Mouse (Mus musculus): ENCODE results near the gene Pla2g3. TPM values are rescaled to one million over a fixed set of nuclear protein-coding genes. Genes with fewer than 3 reads are reported as not detected.

Pla2g3 gene
- polyA plus RNA-seq (2015; fragmentation: Nextera tagmentation; extraction: Ambion mirVana) = 0.44 and 0.50 TPM in 2 replicates

GRCm38 (mm10) chr11:3487952-3488570 lies at the start of gene Pla2g3:
TSS of gene Pla2g3 (plus strand) at chr11:3488284.
- H3K9ac ChIP-seq = no peak within 1 kb of the TSS
- ATAC-seq (ENCODE audit: borderline replicate concordance, extremely low read depth, low FRiP score, low TSS enrichment) = no peak
- no peaks in the 10 kb centered on the region for H3K9me3 ChIP-seq
- H3K36me3 ChIP-seq = no peaks in the 10 kb centered on the region
- H3K4me2 ChIP-seq = no peak within 1 kb of the TSS
- H3K4me3 ChIP-seq = no peak within 1 kb of the TSS
- WGBS = 20% methylated on average over 11 of the region's 11 CpGs
- H3K27ac ChIP-seq = no peak within 1 kb of the TSS
- H3K27me3 ChIP-seq = no peaks in the 10 kb centered on the region
- peaks cover 5% of the 10 kb centered on the region; the same call in 1 of the 2 replicates for H3K4me1 ChIP-seq

- H3K9ac ChIP-seq = no peak overlapping the region
- ATAC-seq (ENCODE audit: borderline replicate concordance, extremely low read depth, low FRiP score, low TSS enrichment) = no peak
- H3K27ac ChIP-seq = no peak overlapping the region; the same call in 1 of the 2 replicates
Observed at GRCm38 (mm10) chr11:3441696-3442443, 46.2 kb upstream of the Pla2g3 start.

DNA sequence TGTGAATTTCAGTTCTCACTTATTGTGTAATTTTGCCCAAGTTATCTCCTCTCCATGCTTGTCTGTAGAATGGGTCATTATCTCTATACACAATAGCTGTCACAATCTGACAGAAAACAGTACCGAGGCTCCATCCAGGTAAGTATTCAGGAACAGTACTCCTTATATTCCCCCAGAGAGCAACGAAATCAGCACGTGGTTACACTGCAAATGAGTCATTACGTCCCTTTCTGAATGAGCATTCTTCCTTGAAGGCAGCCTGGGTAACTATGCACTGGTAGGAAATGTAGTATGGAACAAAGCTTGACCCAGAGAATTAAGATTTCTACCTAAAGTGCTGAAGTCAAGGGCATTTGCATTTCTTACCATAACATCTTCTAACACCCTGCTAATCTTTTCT lies 45.4 kb upstream of the Pla2g3 start:
- no peaks in the 10 kb centered on the region for H3K36me3 ChIP-seq
- no peak overlapping the region for H3K9ac ChIP-seq
- WGBS = 74% methylated on average over 4 of the region's 4 CpGs
- H3K27me3 ChIP-seq = no peaks in the 10 kb centered on the region
- ATAC-seq (ENCODE audit: borderline replicate concordance, extremely low read depth, low FRiP score, low TSS enrichment) = no peak
- H3K4me3 ChIP-seq = no peak overlapping the region
- no peak overlapping the region for H3K27ac ChIP-seq
- no peak overlapping the region for H3K4me2 ChIP-seq
- H3K9me3 ChIP-seq = no peaks in the 10 kb centered on the region
- 0 out of 2 replicates have a peak, but pooled peaks cover 7% of the 10 kb centered on the region for H3K4me1 ChIP-seq

More at GRCm38 (mm10) chr11:3441696-3442443, 46.2 kb upstream of the Pla2g3 start:
- no peak overlapping the region for H3K4me2 ChIP-seq
- H3K4me1 ChIP-seq = 0 out of 2 replicates have a peak, but pooled peaks cover 7% of the 10 kb centered on the region
- H3K27me3 ChIP-seq = no peaks in the 10 kb centered on the region
- no peak overlapping the region for H3K4me3 ChIP-seq
- H3K36me3 ChIP-seq = no peaks in the 10 kb centered on the region
- H3K9me3 ChIP-seq = no peaks in the 10 kb centered on the region

DNA sequence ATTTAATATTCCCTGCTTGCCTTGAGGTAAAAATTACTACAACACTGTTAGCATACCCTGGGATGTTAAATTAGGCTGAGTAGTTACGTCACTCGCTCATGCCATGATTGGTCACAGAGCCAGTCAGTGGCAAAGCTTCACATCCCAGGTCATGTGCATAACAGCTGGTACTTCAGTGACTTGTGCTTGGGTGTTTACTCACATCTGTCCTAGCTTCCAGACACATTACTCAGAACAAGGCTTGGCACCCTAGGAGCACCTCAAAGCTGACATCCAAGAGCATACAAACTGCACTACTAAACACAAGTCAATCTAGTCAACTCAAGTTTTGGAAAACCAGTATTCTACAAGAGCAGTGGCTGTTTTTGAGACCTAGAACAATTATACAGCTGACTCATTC lies 45.0 kb upstream of the Pla2g3 start:
- ATAC-seq (ENCODE audit: borderline replicate concordance, extremely low read depth, low FRiP score, low TSS enrichment) = no peak
- 89% methylated on average over 2 of the region's 2 CpGs for WGBS

DNA sequence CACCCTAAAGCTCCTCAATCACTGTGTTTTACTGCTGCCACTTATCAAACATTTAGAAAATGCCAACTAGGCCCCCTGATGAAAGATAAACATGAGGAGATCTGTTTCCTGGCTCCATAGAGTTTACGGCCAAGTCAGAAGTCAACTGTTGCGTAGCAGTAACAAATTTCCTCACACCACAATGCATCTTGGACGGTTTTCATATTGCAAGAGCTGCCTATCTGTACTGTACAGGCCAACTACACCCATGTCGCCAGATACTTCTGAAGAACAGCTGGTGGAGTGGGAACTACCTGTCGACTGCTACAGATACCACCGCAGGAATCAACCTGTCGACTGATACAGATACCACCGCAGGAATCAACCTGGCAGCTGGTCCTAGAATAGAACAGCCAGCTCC lies 43.2 kb upstream of the Pla2g3 start:
- Histone ChIP-seq H3K27ac (no peak overlapping the region), H3K27me3 (no peaks in the 10 kb centered on the region), H3K9me3 (no peaks in the 10 kb centered on the region), H3K4me3 (no peak overlapping the region), H3K4me1 (0 out of 2 replicates have a peak, but pooled peaks cover 7% of the 10 kb centered on the region), H3K9ac (no peak overlapping the region), H3K4me2 (no peak overlapping the region), H3K36me3 (no peaks in the 10 kb centered on the region)
- WGBS = 82% methylated on average over 8 of the region's 8 CpGs
- no peak for ATAC-seq (ENCODE audit: borderline replicate concordance, extremely low read depth, low FRiP score, low TSS enrichment)

More for the DNA sequence above, 45.0 kb upstream of the Pla2g3 start:
- Histone ChIP-seq H3K27ac (no peak overlapping the region), H3K9ac (no peak overlapping the region), H3K4me2 (no peak overlapping the region), H3K27me3 (no peaks in the 10 kb centered on the region), H3K4me3 (no peak overlapping the region), H3K9me3 (no peaks in the 10 kb centered on the region), H3K4me1 (0 out of 2 replicates have a peak, but pooled peaks cover 7% of the 10 kb centered on the region), H3K36me3 (no peaks in the 10 kb centered on the region)

DNA sequence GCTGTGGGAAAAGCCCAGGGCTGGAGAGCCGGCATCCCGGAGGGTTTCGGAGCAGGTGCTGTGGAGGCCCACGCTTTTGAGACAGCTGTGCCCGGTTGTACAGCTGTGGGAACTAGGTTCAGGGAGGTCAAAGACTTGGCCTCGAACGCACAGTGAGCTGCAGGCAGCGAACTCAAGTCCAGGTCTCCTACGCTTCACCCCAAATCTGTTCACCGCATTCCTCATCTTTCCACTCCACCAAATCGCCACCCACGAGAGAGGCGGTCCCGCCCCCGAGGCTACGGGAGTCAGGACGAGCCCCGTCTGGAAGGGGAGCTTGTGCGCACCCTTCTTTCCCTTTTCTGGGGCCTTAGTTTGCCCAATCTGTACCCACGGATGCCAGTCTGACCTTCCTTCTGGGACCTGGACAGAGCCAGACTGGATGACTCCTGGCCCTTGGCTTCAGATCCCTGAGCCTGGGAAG lies 36.4 kb upstream of the Pla2g3 start:
- no peaks in the 10 kb centered on the region for H3K27me3 ChIP-seq
- peak overlapping the region; percentile 89 for H3K4me2 ChIP-seq
- no peak; the same call in 1 of the 2 replicates for ATAC-seq (ENCODE audit: borderline replicate concordance, extremely low read depth, low FRiP score, low TSS enrichment)
- no peaks in the 10 kb centered on the region for H3K9me3 ChIP-seq
- peak overlapping the region; percentile 95 for H3K27ac ChIP-seq
- WGBS = under 1% methylated on average over 20 of the region's 20 CpGs
- peaks cover 22% of the 10 kb centered on the region for H3K4me1 ChIP-seq
- H3K9ac ChIP-seq = peak overlapping the region; percentile 93
- 0 out of 2 replicates have a peak, but pooled peaks cover 3% of the 10 kb centered on the region for H3K36me3 ChIP-seq
- peak overlapping the region; percentile 92 for H3K4me3 ChIP-seq

DNA sequence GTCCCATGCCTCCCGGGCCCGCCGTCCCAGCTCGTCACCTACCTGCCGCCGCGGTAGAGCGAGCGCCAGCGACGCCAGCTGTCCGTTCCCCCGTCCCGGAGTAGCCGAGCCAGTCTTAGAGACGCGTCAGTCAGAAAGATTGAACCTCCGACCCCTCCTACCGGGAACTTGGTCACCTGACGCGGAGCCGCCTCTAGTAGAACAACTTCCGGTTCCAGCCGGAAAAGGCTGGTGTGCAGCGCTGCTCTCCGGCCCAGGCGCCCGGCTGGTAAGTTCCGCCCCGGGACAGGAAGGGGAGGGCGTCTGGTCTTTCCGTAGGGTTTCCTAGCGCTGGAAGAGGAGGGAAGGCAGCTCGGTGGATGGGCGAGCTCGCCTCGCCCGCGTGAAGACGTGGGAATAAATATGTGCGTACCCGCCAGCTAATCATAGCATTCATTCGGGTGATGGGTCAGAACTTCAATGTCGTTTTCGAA lies 35.9 kb upstream of the Pla2g3 start, which contains the start of gene Rnf185:
Gene Rnf185, minus strand, starts transcription at position 197 of the 473 bp plus-strand sequence.
- H3K9ac ChIP-seq = peak within 1 kb of the TSS; percentile 93
- peak within 1 kb of the TSS; percentile 95 for H3K27ac ChIP-seq
- 0 out of 2 replicates have a peak, but pooled peaks cover 3% of the 10 kb centered on the region for H3K36me3 ChIP-seq
- H3K4me3 ChIP-seq = peak within 1 kb of the TSS; percentile 92
- no peaks in the 10 kb centered on the region for H3K9me3 ChIP-seq
- H3K4me1 ChIP-seq = peaks cover 22% of the 10 kb centered on the region
- ATAC-seq (ENCODE audit: borderline replicate concordance, extremely low read depth, low FRiP score, low TSS enrichment) = peak; percentile 98
- peak within 1 kb of the TSS; percentile 89 for H3K4me2 ChIP-seq
- WGBS = under 1% methylated on average over 45 of the region's 45 CpGs
- H3K27me3 ChIP-seq = no peaks in the 10 kb centered on the region

DNA sequence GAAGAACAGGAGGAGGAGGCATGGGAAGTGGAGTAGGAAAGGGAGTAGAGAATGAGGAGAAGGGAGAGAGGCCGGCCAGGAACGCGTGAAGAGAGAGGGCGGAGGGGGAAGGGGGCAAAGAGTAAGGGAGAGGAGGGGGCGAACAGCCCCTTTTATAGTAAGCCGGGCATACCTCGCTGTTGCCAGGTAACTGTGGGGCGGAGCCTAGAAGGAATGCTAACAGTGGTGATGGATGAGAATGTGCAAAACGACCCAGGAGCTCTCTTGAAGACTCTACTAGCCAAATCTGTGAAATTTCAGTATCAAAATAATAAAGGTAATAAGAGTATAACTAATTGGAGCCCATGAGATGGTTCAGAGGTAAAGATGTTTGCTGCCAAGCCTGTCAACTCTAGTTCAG lies 35.3 kb upstream of the Pla2g3 start:
- WGBS = 2% methylated on average over 9 of the region's 9 CpGs
- Histone ChIP-seq H3K4me1 (peaks cover 22% of the 10 kb centered on the region), H3K9me3 (no peaks in the 10 kb centered on the region), H3K27ac (peak overlapping the region; percentile 95), H3K27me3 (no peaks in the 10 kb centered on the region), H3K4me3 (peak overlapping the region; percentile 92), H3K9ac (peak overlapping the region; percentile 93), H3K4me2 (peak overlapping the region; percentile 89), H3K36me3 (0 out of 2 replicates have a peak, but pooled peaks cover 3% of the 10 kb centered on the region)
- peak; percentile 33; the same call in 1 of the 2 replicates for ATAC-seq (ENCODE audit: borderline replicate concordance, extremely low read depth, low FRiP score, low TSS enrichment)

- H3K27me3 ChIP-seq = no peaks in the 10 kb centered on the region
- peak overlapping the region; percentile 89 for H3K4me2 ChIP-seq
- no peaks in the 10 kb centered on the region for H3K9me3 ChIP-seq
- H3K27ac ChIP-seq = no peak overlapping the region
- 55% methylated on average over 6 of the region's 6 CpGs for WGBS
- H3K36me3 ChIP-seq = 0 out of 2 replicates have a peak, but pooled peaks cover 3% of the 10 kb centered on the region
- H3K9ac ChIP-seq = peak overlapping the region; percentile 22; the same call in 1 of the 2 replicates
- ATAC-seq (ENCODE audit: borderline replicate concordance, extremely low read depth, low FRiP score, low TSS enrichment) = no peak
- H3K4me3 ChIP-seq = peak overlapping the region; percentile 92
- H3K4me1 ChIP-seq = peaks cover 22% of the 10 kb centered on the region
Observed at GRCm38 (mm10) chr11:3453467-3453866, 34.6 kb upstream of the Pla2g3 start.

DNA sequence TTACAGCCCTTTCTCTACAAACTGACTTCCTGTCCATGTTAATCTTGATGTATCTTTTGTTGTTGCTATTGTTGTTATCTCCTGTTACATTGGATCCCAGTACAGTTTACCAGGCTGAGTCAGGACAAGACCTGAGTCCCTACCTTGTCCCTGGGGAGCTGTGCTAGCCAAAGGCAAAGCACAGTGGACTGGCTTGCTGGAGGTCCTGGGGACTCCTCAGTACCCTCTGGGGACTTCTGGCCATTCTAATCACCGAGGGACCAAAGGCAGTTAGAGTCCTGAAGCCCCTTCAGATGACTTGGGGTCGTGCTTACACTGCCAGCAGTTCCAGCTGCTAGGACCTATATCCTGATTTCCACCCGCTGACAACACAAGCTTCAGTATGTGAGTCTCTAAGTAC lies 33.6 kb upstream of the Pla2g3 start:
- Histone ChIP-seq H3K4me1 (peaks cover 22% of the 10 kb centered on the region), H3K27me3 (no peaks in the 10 kb centered on the region), H3K36me3 (0 out of 2 replicates have a peak, but pooled peaks cover 3% of the 10 kb centered on the region), H3K4me2 (no peak overlapping the region), H3K9me3 (no peaks in the 10 kb centered on the region), H3K9ac (no peak overlapping the region), H3K27ac (no peak overlapping the region), H3K4me3 (no peak overlapping the region)
- WGBS = 97% methylated on average over 3 of the region's 3 CpGs
- no peak for ATAC-seq (ENCODE audit: borderline replicate concordance, extremely low read depth, low FRiP score, low TSS enrichment)

GRCm38 (mm10) chr11:3456354-3456753 lies 31.7 kb upstream of the Pla2g3 start:
- Histone ChIP-seq H3K27me3 (no peaks in the 10 kb centered on the region), H3K27ac (no peak overlapping the region), H3K36me3 (0 out of 2 replicates have a peak, but pooled peaks cover 3% of the 10 kb centered on the region), H3K4me1 (peaks cover 12% of the 10 kb centered on the region), H3K9me3 (no peaks in the 10 kb centered on the region), H3K9ac (no peak overlapping the region), H3K4me2 (no peak overlapping the region), H3K4me3 (no peak overlapping the region)
- 13% methylated on average over 1 of the region's 1 CpGs for WGBS
- ATAC-seq (ENCODE audit: borderline replicate concordance, extremely low read depth, low FRiP score, low TSS enrichment) = no peak
